Mouse (Mus musculus): ENCODE measurements at regions not wholly inside any gene's neighbourhood (a gene's known extent, or its start where the extent isn't known, plus 50 kb on each side); places are given as distances from the start of the nearest gene placed in this dataset.

GRCm38 (mm10) chr16:69646156-69646555, 217.4 kb downstream of the Speer2 start:
- intact Hi-C loops (cut with DNase I) = no loop called here
- DNase-seq (ENCODE audit: low spot score in 2 of 2) = no peak

DNA sequence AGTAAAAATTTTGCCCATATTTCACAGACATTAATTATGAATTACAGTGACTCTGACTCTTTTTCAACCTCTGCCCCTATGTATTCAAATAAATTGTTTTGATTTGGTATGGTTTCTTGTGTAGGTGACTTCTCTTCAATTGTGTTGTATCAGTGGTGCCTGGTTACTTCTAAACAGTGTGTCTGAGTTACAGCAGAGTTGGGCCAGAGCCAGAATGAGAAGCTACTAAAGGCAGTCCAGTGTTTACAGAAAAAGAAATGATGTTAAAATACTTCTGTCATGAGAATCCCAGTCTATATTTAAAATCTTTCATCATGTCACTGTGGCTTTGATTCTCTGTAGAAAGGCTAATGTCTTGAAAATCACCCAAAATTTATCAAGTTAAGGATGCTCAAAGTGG, 255.8 kb downstream of the Speer2 start:
- intact Hi-C loops (cut with DNase I) = no loop called here
- DNase-seq (ENCODE audit: low spot score in 2 of 2) = no peak

- DNase-seq (ENCODE audit: low spot score in 2 of 2) = no peak
- intact Hi-C loops (cut with DNase I) = no loop called here
These were observed 262.6 kb downstream of the Speer2 start for GRCm38 (mm10) chr16:69600978-69601377.

- intact Hi-C loops (cut with DNase I) = no loop called here
- peak; percentile 6 to 15 for DNase-seq (ENCODE audit: low spot score in 2 of 2)
These were observed 286.3 kb downstream of the Speer2 start for GRCm38 (mm10) chr16:69577205-69577604.

DNA sequence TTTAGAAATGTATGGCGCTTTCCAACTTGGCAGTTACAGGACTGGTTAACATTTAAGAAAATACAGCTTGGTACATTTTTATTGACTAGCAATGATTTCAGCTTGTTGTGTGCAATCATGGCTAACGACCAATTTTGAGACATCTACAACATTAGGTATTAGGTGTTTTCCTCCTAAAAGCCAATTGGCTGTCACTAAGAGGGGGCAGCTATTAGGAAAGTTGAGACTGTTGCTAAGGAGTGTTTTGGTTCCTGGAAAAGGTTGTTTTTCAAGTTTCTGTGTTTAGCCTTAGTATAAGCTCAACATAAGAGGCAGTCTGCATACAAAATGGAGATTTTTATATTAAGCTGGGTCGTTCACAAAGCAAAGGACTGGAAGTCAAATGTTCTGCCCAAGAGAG, 295.4 kb downstream of the Speer2 start:
- no peak for DNase-seq (ENCODE audit: low spot score in 2 of 2)

GRCm38 (mm10) chr16:69567420-69568179, 295.9 kb downstream of the Speer2 start:
- intact Hi-C loops (cut with DNase I) = no loop called here

More for the DNA sequence above, 295.4 kb downstream of the Speer2 start:
- intact Hi-C loops (cut with DNase I) = no loop called here

More at GRCm38 (mm10) chr16:69567420-69568179, 295.9 kb downstream of the Speer2 start:
- no peak for DNase-seq (ENCODE audit: low spot score in 2 of 2)
